Mouse (Mus musculus) cerebellum, postnatal 10 days (tissue): Measurements from ENCODE around the gene Pank2.
"Not testable (repeated sequence)": the region's sequence is repeated elsewhere in the genome, so short reads cannot be mapped to it uniquely, and the experiment has no call there.

Experiments used
- DNase-seq, 2 experiments: peaks; one replicate each; pipeline ENCODE4 v3.0.0; 2021; ENCODE audit warnings: mixed read lengths in 2 of 2

Pank2 gene

GRCm38 (mm10) chr2:131261481-131262212 is 648 bp upstream of the Pank2 start:
- DNase-seq: no peak

- peak; percentile 15 to 21 for DNase-seq
Observed at GRCm38 (mm10) chr2:131262680-131263670, 680 bp downstream of the Pank2 start.

GRCm38 (mm10) chr2:131264027-131264426 is 1.7 kb downstream of the Pank2 start:
- DNase-seq: no peak

GRCm38 (mm10) chr2:131265056-131265455 is 2.8 kb downstream of the Pank2 start:
- no peak for DNase-seq

GRCm38 (mm10) chr2:131275493-131275892 is 13.2 kb downstream of the Pank2 start:
- no peak for DNase-seq

- no peak for DNase-seq
Observed at GRCm38 (mm10) chr2:131276722-131277121, 14.4 kb downstream of the Pank2 start.

- DNase-seq: no peak
Observed at GRCm38 (mm10) chr2:131281596-131281995, 19.3 kb downstream of the Pank2 start.

- peak in 1 of 2 experiments; percentile 35 for DNase-seq
Observed at GRCm38 (mm10) chr2:131286276-131286675, 24.0 kb downstream of the Pank2 start.

- DNase-seq: no peak
Observed at GRCm38 (mm10) chr2:131290669-131291068, 28.4 kb downstream of the Pank2 start.

GRCm38 (mm10) chr2:131296746-131297261 is 34.5 kb downstream of the Pank2 start:
- DNase-seq: peak in 1 of 2 experiments; percentile 40

- not testable (repeated sequence) for DNase-seq
Observed at GRCm38 (mm10) chr2:131298674-131299073, 36.4 kb downstream of the Pank2 start.

GRCm38 (mm10) chr2:131300485-131300884 is 38.2 kb downstream of the Pank2 start:
- DNase-seq: no peak

- no peak for DNase-seq
Observed at GRCm38 (mm10) chr2:131301635-131302034, 39.3 kb downstream of the Pank2 start.

GRCm38 (mm10) chr2:131304497-131304896 is 42.2 kb downstream of the Pank2 start:
- DNase-seq: no peak

GRCm38 (mm10) chr2:131305226-131305625 is 42.9 kb downstream of the Pank2 start:
- DNase-seq: peak; percentile 63 to 70

- no peak for DNase-seq
Observed at GRCm38 (mm10) chr2:131307391-131307790, 45.1 kb downstream of the Pank2 start.

GRCm38 (mm10) chr2:131307822-131308221 is 45.5 kb downstream of the Pank2 start:
- no peak for DNase-seq

- DNase-seq: peak; percentile 25 to 28
Observed at GRCm38 (mm10) chr2:131309296-131309695, 47.0 kb downstream of the Pank2 start.

- no peak for DNase-seq
Observed at GRCm38 (mm10) chr2:131316167-131316566, 53.9 kb downstream of the Pank2 start.

GRCm38 (mm10) chr2:131319401-131319800 is 57.1 kb downstream of the Pank2 start:
- no peak for DNase-seq

- DNase-seq: peak; percentile 39 to 56
Observed at GRCm38 (mm10) chr2:131321192-131321591, 58.9 kb downstream of the Pank2 start.

- no peak for DNase-seq
Observed at GRCm38 (mm10) chr2:131323675-131324074, 61.4 kb downstream of the Pank2 start.

GRCm38 (mm10) chr2:131326044-131326443 is 63.7 kb downstream of the Pank2 start:
- DNase-seq: no peak
